Mouse (Mus musculus) intestine, embryonic 16.5 days (tissue): ENCODE results near the gene Tex33. TPM values are rescaled to one million over a fixed set of nuclear protein-coding genes. Genes with fewer than 3 reads are reported as not detected.

Experiments used
- microRNA-seq: library from miRNA; unstranded; fragments of <30 nt; microRNA quantifications from one replicate; pipeline ENCODE4, GENCODE M21; 2016
- polyA plus RNA-seq: library from polyadenylated mRNA; unstranded; fragments of >200 nt; fragmentation: Nextera tagmentation; extraction: Ambion mirVana; gene quantifications from 2 replicates; pipeline ENCODE4 v1.2.1, GENCODE M21; 2015

Gene Tex33
- polyA plus RNA-seq, 1 experiment from 2014 or later = not detected

Small RNA genes within 50 kb of the gene (microRNA-seq; reads per million reads assigned to microRNA genes)
- not detected for gene Mir7676-2

Other genes starting within 250 kb of the Tex33 start
- 51.7 and 57.4 TPM in 2 replicates for gene Ift27, start 221.8 kb downstream of the Tex33 start, polyA plus RNA-seq
- not detected in 2 replicates for gene Pvalb, start 189.5 kb downstream of the Tex33 start, polyA plus RNA-seq
- 4.2 and 5.6 TPM in 2 replicates for gene Ncf4, start 151.1 kb downstream of the Tex33 start, polyA plus RNA-seq
- 0.24 and 0.32 TPM in 2 replicates for gene Csf2rb2, start 90.2 kb downstream of the Tex33 start, polyA plus RNA-seq
- gene Csf2rb, start 70.2 kb downstream of the Tex33 start, polyA plus RNA-seq = 2.1 and 2.4 TPM in 2 replicates
- 62.9 and 68.1 TPM in 2 replicates for gene Tst, start 10.0 kb upstream of the Tex33 start, polyA plus RNA-seq
- 3.0 and 3.4 TPM in 2 replicates for gene Mpst, start 10.5 kb upstream of the Tex33 start, polyA plus RNA-seq
- gene Kctd17, start 32.7 kb upstream of the Tex33 start, polyA plus RNA-seq = 20.2 and 23.6 TPM in 2 replicates
- 0.45 and 0.82 TPM in 2 replicates for gene Tmprss6, start 72.7 kb upstream of the Tex33 start, polyA plus RNA-seq
- 1.8 and 2.1 TPM in 2 replicates for gene Il2rb, start 99.4 kb upstream of the Tex33 start, polyA plus RNA-seq
- 24.0 and 25.5 TPM in 2 replicates for gene C1qtnf6, start 135.5 kb upstream of the Tex33 start, polyA plus RNA-seq
- gene Sstr3, start 148.8 kb upstream of the Tex33 start, polyA plus RNA-seq = 0.23 and 0.24 TPM in 2 replicates
- gene Rac2, start 176.9 kb upstream of the Tex33 start, polyA plus RNA-seq = 19.9 and 25.1 TPM in 2 replicates
- gene Cyth4, start 201.1 kb upstream of the Tex33 start, polyA plus RNA-seq = 7.2 and 8.5 TPM in 2 replicates